Mouse (Mus musculus) granulocyte monocyte progenitor cell, adult 5-6 weeks (primary cell): ENCODE results near the gene Gm21812. TPM values are rescaled to one million over a fixed set of nuclear protein-coding genes. Genes with fewer than 3 reads are reported as not detected.
"Not testable (repeated sequence)": the region's sequence is repeated elsewhere in the genome, so short reads cannot be mapped to it uniquely, and the experiment has no call there.

Source experiments
- ATAC-seq: replicated peaks from 2 replicates; pipeline ENCODE4 v1.8.0; 2016; ENCODE audit warnings: mild to moderate bottlenecking, moderate TSS enrichment, inconsistent platforms; ENCODE audit not compliant: poor library complexity, severe bottlenecking
- total RNA-seq, 2 experiments: library from RNA; stranded (forward) in 1 of 2; stranded (reverse) in 1 of 2; fragments of 200-712, 200-1000 nt in 1 of 2; fragments of >200 nt in 1 of 2; fragmentation: Nextera tagmentation in 1 of 2; gene quantifications; 2 replicates each; pipeline ENCODE4 v1.2.3; 2014 to 2017

Gene Gm21812
- total RNA-seq (2014; fragmentation: Nextera tagmentation) (not detected in 2 replicates), total RNA-seq (2017) (not detected in 2 replicates)

GRCm38 (mm10) chrY:9347084-9347483, at the start of gene Gm21812:
Gene Gm21812 (minus strand): TSS chrY:9347184.
- ATAC-seq, result not testable (repeated sequence)

Other genes with a start within 250 kb of the Gm21812 start
- not detected in 2 replicates for gene Gm21292, start 213.3 kb downstream of the Gm21812 start, total RNA-seq (2014; fragmentation: Nextera tagmentation)
- not detected in 2 replicates for gene Gm21292, start 213.3 kb downstream of the Gm21812 start, total RNA-seq (2017)
- gene Gm21721, start 145.0 kb downstream of the Gm21812 start, total RNA-seq (2014; fragmentation: Nextera tagmentation), result not detected in 2 replicates
- gene Gm21721, start 145.0 kb downstream of the Gm21812 start, total RNA-seq (2017), result not detected in 2 replicates
- gene Gm21874, start 69.0 kb upstream of the Gm21812 start, total RNA-seq (2014; fragmentation: Nextera tagmentation), result not detected in 2 replicates
- not detected in 2 replicates for gene Gm21874, start 69.0 kb upstream of the Gm21812 start, total RNA-seq (2017)